Mouse (Mus musculus) heart, embryonic 11.5 days (tissue): ENCODE measurements around the gene Inha. TPM values are rescaled to one million over a fixed set of nuclear protein-coding genes. Genes with fewer than 3 reads are reported as not detected.

Experiments used
- ATAC-seq: fragments of 200-750 bp; cut with Nextera tagmentation; replicated peaks from 2 replicates; pipeline ENCODE4 v1.8.0; 2017; ENCODE audit warnings: moderate library complexity; ENCODE audit not compliant: insufficient number of reproducible peaks, low FRiP score, low TSS enrichment
- H3K27ac ChIP-seq: fragments of 300-500 bp; sonication (generic); 2 replicates; pipeline ENCODE4 v1.5.1; 2014; ENCODE audit warnings: mild to moderate bottlenecking, low read depth, low read length
- H3K27me3 ChIP-seq: fragments of 300-500 bp; sonication (generic); 2 replicates; pipeline ENCODE4 v1.6.1; 2014; ENCODE audit warnings: mild to moderate bottlenecking, low read length, mixed read lengths; ENCODE audit not compliant: control insufficient read depth, insufficient read depth
- H3K36me3 ChIP-seq: fragments of 300-500 bp; sonication (generic); 2 replicates; pipeline ENCODE4 v1.6.1; 2014; ENCODE audit warnings: mild to moderate bottlenecking, low read length, moderate library complexity, mixed read lengths; ENCODE audit not compliant: control insufficient read depth, insufficient read depth
- H3K4me1 ChIP-seq: fragments of 300-500 bp; sonication (generic); 2 replicates; pipeline ENCODE4 v1.6.1; 2014; ENCODE audit warnings: low read length; ENCODE audit not compliant: control insufficient read depth, insufficient read depth
- H3K4me2 ChIP-seq: fragments of 300-500 bp; sonication (generic); 2 replicates; pipeline ENCODE4 v1.6.1; 2014; ENCODE audit warnings: mild to moderate bottlenecking, moderate library complexity
- H3K4me3 ChIP-seq: fragments of 300-500 bp; sonication (generic); 2 replicates; pipeline ENCODE4 v1.5.1; 2014; ENCODE audit warnings: low read depth, low read length
- H3K9ac ChIP-seq: fragments of 300-500 bp; sonication (generic); 2 replicates; pipeline ENCODE4 v1.6.1; 2014; ENCODE audit warnings: mild to moderate bottlenecking, low read depth, low read length, moderate library complexity
- H3K9me3 ChIP-seq: fragments of 300-500 bp; sonication (generic); replicated peaks from 2 replicates; pipeline ENCODE4 v1.6.1; 2016; ENCODE audit warnings: low read length; ENCODE audit not compliant: control insufficient read depth
- WGBS: fragments of 180-500 bp; shearing (Covaris S2); extraction: QIAGEN DNeasy Blood & Tissue Kit; methylation state at CpG from one replicate; pipeline ENCODE4 v1.1.7; 2014; ENCODE audit not compliant: insufficient replicate concordance; 5-methylcytosine and 5-hydroxymethylcytosine counted together
- polyA plus RNA-seq: library from polyadenylated mRNA; unstranded; fragments of >200 nt; fragmentation: Nextera tagmentation; extraction: Ambion mirVana; gene quantifications from 2 replicates; pipeline ENCODE4 v1.2.1, GENCODE M21; 2014

Inha gene
- polyA plus RNA-seq, 1 experiment from 2014 or later, result 4.8 TPM

DNA sequence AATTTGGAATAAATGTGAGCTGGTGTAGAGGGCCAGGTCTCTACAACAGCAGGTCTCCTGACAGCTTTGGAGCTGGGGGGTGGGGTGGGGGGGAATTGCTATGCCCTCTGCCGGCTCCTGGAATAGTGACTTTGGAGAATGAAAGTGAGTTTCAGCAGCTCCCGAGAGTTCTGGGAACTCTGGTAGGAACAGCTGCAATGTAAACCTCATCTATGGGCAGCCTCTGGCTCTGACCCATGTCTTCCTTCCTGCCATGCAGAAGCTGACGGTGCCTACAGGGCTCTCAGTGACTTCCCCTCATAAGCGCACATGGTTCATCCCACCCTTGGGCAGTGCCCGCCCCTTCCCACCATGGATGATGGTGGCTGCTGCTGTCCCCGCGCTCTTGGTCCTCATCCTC, 48.8 kb downstream of the Inha start:
- Histone ChIP-seq H3K9ac (no peak overlapping the region), H3K27me3 (no peaks in the 10 kb centered on the region), H3K36me3 (peaks cover 14% of the 10 kb centered on the region), H3K4me1 (peaks cover 17% of the 10 kb centered on the region), H3K4me2 (no peak overlapping the region), H3K9me3 (no peaks in the 10 kb centered on the region), H3K4me3 (no peak overlapping the region), H3K27ac (no peak overlapping the region)
- ATAC-seq, result no peak
- 88% methylated on average over 7 of the region's 7 CpGs for WGBS

DNA sequence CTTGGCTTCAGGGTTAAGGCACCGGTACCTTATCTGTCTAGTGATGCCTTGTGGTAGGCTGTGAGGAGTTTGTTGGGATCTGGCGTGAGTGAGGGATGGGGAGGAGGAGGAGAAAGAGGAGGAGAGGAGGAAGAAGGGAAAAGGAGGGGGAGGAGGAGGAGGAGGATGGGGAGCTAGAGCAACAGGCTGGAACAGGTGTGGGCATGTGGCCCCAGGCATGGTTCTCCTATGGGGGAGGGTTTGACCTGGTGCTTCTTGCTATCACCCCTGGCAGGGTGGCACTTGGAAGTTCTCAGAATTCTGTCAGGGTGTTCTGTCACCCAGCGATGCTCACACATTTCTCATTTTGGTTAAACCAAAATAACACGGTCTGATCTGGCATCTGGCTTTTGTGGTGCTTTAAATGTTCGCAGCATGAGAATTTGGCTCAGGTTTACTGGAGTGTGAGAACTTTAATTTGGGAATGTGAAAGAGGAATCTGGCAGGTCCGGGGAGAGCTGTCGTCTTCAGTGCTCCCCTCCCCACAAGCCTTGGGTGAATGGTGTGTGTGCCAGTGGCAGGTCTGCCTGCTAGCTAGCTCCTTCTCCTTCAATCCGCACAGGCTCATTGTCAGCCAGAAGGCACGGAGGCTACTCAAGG, 49.4 kb downstream of the Inha start:
- Histone ChIP-seq H3K4me1 (peaks cover 17% of the 10 kb centered on the region), H3K9ac (no peak overlapping the region), H3K36me3 (peaks cover 14% of the 10 kb centered on the region), H3K27me3 (no peaks in the 10 kb centered on the region), H3K27ac (no peak overlapping the region), H3K4me2 (no peak overlapping the region), H3K4me3 (no peak overlapping the region), H3K9me3 (no peaks in the 10 kb centered on the region)
- no peak for ATAC-seq
- 77% methylated on average over 9 of the region's 9 CpGs for WGBS

DNA sequence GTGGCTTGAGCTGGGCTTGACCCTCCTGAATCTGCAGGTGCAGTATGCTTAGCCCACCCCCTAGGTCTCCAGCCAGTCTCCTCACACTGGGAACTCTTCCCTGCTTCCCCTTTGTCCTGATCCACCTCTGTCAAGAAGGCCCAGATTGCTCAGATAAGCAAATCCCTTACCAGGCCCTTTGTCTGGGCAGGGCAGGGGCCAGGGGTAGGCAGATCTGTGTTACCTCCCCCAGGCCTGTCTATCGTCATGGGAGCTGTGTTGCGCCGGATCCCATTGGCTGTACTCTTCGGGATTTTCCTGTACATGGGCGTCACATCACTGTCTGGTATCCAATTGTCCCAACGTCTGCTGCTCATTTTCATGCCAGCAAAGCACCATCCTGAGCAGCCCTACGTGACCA, 50.2 kb downstream of the Inha start:
- Histone ChIP-seq H3K27me3 (no peaks in the 10 kb centered on the region), H3K9ac (no peak overlapping the region), H3K36me3 (peaks cover 12% of the 10 kb centered on the region), H3K9me3 (no peaks in the 10 kb centered on the region), H3K4me2 (no peak overlapping the region), H3K4me1 (peaks cover 17% of the 10 kb centered on the region), H3K4me3 (no peak overlapping the region), H3K27ac (no peak overlapping the region)
- 88% methylated on average over 7 of the region's 7 CpGs for WGBS
- no peak for ATAC-seq

DNA sequence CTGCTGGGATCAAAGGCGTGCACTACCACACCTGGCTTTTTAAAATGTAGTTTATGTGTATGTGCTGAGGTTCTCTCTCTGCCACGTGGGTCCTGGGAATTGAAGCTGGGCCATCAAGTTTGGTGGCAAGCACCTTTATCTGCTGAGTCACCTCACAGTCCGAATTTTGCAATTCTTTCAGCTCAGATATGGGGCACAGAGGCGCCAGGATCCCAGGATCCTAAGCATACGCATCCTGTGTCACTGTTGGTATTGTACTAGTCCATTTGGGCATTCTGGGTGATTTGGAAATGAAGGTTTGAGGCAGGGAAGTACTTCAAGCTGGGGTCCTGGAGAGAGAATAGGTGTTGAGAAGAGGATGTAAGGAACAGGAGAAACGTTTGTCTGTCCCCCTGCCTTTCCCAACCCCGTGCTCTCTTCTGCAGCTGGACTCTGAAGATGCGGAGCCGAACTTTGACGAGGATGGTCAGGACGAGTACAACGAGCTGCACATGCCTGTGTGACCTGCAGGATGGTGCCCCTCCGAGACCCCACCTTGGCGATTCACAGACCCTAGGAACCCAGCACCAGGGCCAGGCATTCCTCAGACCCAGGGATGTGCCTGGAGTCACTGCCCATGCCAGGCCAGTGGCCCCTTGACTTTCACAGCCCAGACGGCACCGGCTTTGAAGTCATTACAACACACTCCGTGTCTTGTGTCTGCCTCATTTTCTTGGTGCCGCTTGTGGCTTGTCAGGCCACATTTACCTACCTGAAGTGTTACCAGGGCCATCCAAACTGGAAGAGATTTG, 51.7 kb downstream of the Inha start:
- Histone ChIP-seq H3K36me3 (peaks cover 8% of the 10 kb centered on the region; the same call in 1 of the 2 replicates), H3K27me3 (no peaks in the 10 kb centered on the region), H3K9ac (peak overlapping the region; percentile 53), H3K27ac (peak overlapping the region; percentile 91), H3K4me1 (peaks cover 17% of the 10 kb centered on the region), H3K9me3 (no peaks in the 10 kb centered on the region), H3K4me3 (no peak overlapping the region), H3K4me2 (peak overlapping the region; percentile 51)
- WGBS, result 75% methylated on average over 18 of the region's 18 CpGs
- ATAC-seq, result no peak

DNA sequence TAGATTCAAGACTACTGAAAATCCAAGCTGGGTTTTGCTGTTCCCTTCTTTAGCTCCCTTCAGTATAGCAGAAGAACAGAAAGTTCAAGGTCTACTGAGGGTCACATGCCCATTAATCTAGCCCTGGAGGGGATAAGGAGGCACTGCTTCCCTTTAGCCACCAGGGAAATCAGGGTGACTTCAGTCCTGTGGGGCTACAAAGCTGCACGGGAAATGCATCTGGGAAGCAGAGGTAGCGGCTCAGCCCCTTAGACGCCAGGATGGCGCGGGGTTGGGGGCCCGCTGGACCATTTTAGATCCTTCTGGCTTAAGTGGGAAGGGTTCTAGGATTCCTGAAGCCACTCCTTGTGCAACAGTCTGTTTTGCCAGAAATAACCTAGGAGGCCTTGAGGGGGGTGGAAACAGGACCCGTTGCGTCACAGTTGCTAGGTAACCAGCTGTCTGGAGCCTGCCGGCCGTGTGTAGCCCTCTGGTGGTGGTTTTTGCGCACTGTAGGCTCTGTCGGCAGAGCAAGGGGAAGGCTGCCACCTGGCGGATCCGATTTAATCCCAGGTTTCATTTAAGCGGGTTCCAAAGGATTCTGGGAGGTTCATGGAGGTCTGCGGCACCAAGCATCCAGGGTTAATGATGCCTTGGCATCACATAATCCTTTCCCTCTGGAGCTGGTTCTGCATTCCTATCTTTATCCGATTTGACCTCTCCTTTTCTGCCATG, 52.5 kb downstream of the Inha start:
- ATAC-seq, result peak; percentile 78
- H3K36me3 ChIP-seq, result peaks cover 7% of the 10 kb centered on the region; the same call in 1 of the 2 replicates
- WGBS, result 6% methylated on average over 17 of the region's 17 CpGs
- H3K4me3 ChIP-seq, result no peak overlapping the region
- H3K4me2 ChIP-seq, result peak overlapping the region; percentile 51
- no peaks in the 10 kb centered on the region for H3K9me3 ChIP-seq
- H3K4me1 ChIP-seq, result peaks cover 17% of the 10 kb centered on the region
- H3K27ac ChIP-seq, result peak overlapping the region; percentile 91
- H3K27me3 ChIP-seq, result no peaks in the 10 kb centered on the region
- H3K9ac ChIP-seq, result peak overlapping the region; percentile 53

Other genes starting within 250 kb of the Inha start
- 0.51 and 0.74 TPM in 2 replicates for gene Ptprn, start 242.6 kb upstream of the Inha start, polyA plus RNA-seq
- 0.30 TPM in 1 of 2 replicates, not detected in the other for gene Resp18, start 228.7 kb upstream of the Inha start, polyA plus RNA-seq
- 119 and 121 TPM in 2 replicates for gene Dnpep, start 189.1 kb upstream of the Inha start, polyA plus RNA-seq
- 428 and 477 TPM in 2 replicates for gene Des, start 146.7 kb upstream of the Inha start, polyA plus RNA-seq
- 60.7 and 66.5 TPM in 2 replicates for gene Speg, start 131.8 kb upstream of the Inha start, polyA plus RNA-seq
- 49.8 and 57.2 TPM in 2 replicates for gene Gmppa, start 71.1 kb upstream of the Inha start, polyA plus RNA-seq
- gene Asic4, start 56.6 kb upstream of the Inha start, polyA plus RNA-seq, result 0.11 TPM in 2 replicates
- 21.4 and 24.6 TPM in 2 replicates for gene Chpf, start 27.8 kb upstream of the Inha start, polyA plus RNA-seq
- 0.14 and 0.54 TPM in 2 replicates for gene Tmem198, start 27.5 kb upstream of the Inha start, polyA plus RNA-seq
- gene Obsl1, start 625 bp upstream of the Inha start, polyA plus RNA-seq, result 98.8 and 102 TPM in 2 replicates
- 9.1 and 11.6 TPM in 2 replicates for gene Stk11ip, start 14.5 kb downstream of the Inha start, polyA plus RNA-seq
- 13.3 and 14.2 TPM in 2 replicates for gene Slc4a3, start 39.2 kb downstream of the Inha start, polyA plus RNA-seq